Mouse (Mus musculus): ENCODE data around the gene Tlr7. TPM values are rescaled to one million over a fixed set of nuclear protein-coding genes. Genes with fewer than 3 reads are reported as not detected.

The Tlr7 gene
- polyA plus RNA-seq, 1 experiment from 2014 or later: 0.57 TPM

Other genes starting within 250 kb of the Tlr7 start
- 2,883 and 3,085 TPM in 2 replicates for gene Tmsb4x, start 121.2 kb downstream of the Tlr7 start, polyA plus RNA-seq (2015; fragmentation: Nextera tagmentation; extraction: Ambion mirVana)
- 0.35 and 0.66 TPM in 2 replicates for gene Tlr8, start 66.2 kb downstream of the Tlr7 start, polyA plus RNA-seq (2015; fragmentation: Nextera tagmentation; extraction: Ambion mirVana)
- gene Prps2, start 52.2 kb upstream of the Tlr7 start, polyA plus RNA-seq (2015; fragmentation: Nextera tagmentation; extraction: Ambion mirVana): 28.0 and 32.0 TPM in 2 replicates

Measured in intestine, embryonic 16.5 days (tissue).